Mouse (Mus musculus) heart, embryonic 14.5 days (tissue): Measurements from ENCODE around the gene Capn10. TPM values are rescaled to one million over a fixed set of nuclear protein-coding genes. Genes with fewer than 3 reads are reported as not detected.

ENCODE experiments used
- ATAC-seq: fragments of 200-750 bp; cut with Nextera tagmentation; 2 replicates; pipeline ENCODE4 v1.8.0; 2017; ENCODE audit warnings: low read depth, moderate TSS enrichment; ENCODE audit not compliant: insufficient number of reproducible peaks, insufficient read depth, low FRiP score
- H3K27ac ChIP-seq, 2 experiments: fragments of 200-500 bp in 1 of 2; fragments of 300-500 bp in 1 of 2; sonication (generic) in 1 of 2; replicated peaks in 1 of 2; 2 replicates each; pipeline ENCODE4 v1.5.1; 2012 to 2014; ENCODE audit warnings: low read depth in 2 of 2, low read length in 2 of 2, control low read depth in 1 of 2, mild to moderate bottlenecking in 1 of 2, mixed read lengths in 1 of 2; ENCODE audit not compliant: control insufficient read depth in 1 of 2, insufficient read depth in 1 of 2
- H3K27me3 ChIP-seq: fragments of 300-500 bp; sonication (generic); 2 replicates; pipeline ENCODE4 v1.6.1; 2014; ENCODE audit warnings: mild to moderate bottlenecking, low read length, control low read depth; ENCODE audit not compliant: control insufficient read depth, insufficient read depth
- H3K36me3 ChIP-seq: fragments of 300-500 bp; sonication (generic); 2 replicates; pipeline ENCODE4 v1.6.1; 2014; ENCODE audit warnings: mild to moderate bottlenecking, control low read depth, low read length, mixed read lengths; ENCODE audit not compliant: control insufficient read depth, insufficient read depth
- H3K4me1 ChIP-seq, 2 experiments: fragments of 200-500 bp in 1 of 2; fragments of 300-500 bp in 1 of 2; sonication (generic) in 1 of 2; 2 replicates each; pipeline ENCODE4 v1.6.1; 2012 to 2014; ENCODE audit warnings: low read length in 2 of 2, control low read depth in 1 of 2, mixed read lengths in 1 of 2; ENCODE audit not compliant: control insufficient read depth in 2 of 2, insufficient read depth in 2 of 2
- H3K4me2 ChIP-seq: fragments of 300-500 bp; sonication (generic); 2 replicates; pipeline ENCODE4 v1.6.1; 2014; ENCODE audit warnings: mild to moderate bottlenecking, low read length
- H3K4me3 ChIP-seq, 2 experiments: fragments of 200-500 bp in 1 of 2; fragments of 300-500 bp in 1 of 2; sonication (generic) in 1 of 2; 2 replicates each; pipeline ENCODE4 v1.5.1; 2012 to 2014; ENCODE audit warnings: low read length in 2 of 2, mild to moderate bottlenecking in 2 of 2, control low read depth in 1 of 2, low read depth in 1 of 2, moderate library complexity in 1 of 2; ENCODE audit not compliant: control insufficient read depth in 1 of 2, insufficient read depth in 1 of 2
- H3K9ac ChIP-seq: fragments of 300-500 bp; sonication (generic); 2 replicates; pipeline ENCODE4 v1.6.1; 2014; ENCODE audit warnings: mild to moderate bottlenecking, low read length
- H3K9me3 ChIP-seq: fragments of 300-500 bp; sonication (generic); 2 replicates; pipeline ENCODE4 v1.6.1; 2016; ENCODE audit warnings: low read length, control low read depth; ENCODE audit not compliant: control insufficient read depth
- WGBS: fragments of 180-500 bp; shearing (Covaris S2); extraction: QIAGEN DNeasy Blood & Tissue Kit; methylation state at CpG from one replicate; pipeline ENCODE4 v1.1.7; 2014; 5-methylcytosine and 5-hydroxymethylcytosine counted together
- polyA plus RNA-seq: library from polyadenylated mRNA; unstranded; fragments of >200 nt; fragmentation: Nextera tagmentation; extraction: Ambion mirVana; gene quantifications from 2 replicates; pipeline ENCODE4 v1.2.1, GENCODE M21; 2014

The Capn10 gene
- polyA plus RNA-seq, 1 experiment from 2014 or later = 15.7 TPM

- Histone ChIP-seq H3K4me1 (peaks cover 21 to 24% of the 10 kb centered on the region in 2 experiments), H3K9ac (peak overlapping the region; percentile 93), H3K4me3 (peak overlapping the region; percentile 73 to 85), H3K4me2 (peak overlapping the region; percentile 95), H3K36me3 (peaks cover 21% of the 10 kb centered on the region), H3K27me3 (no peaks in the 10 kb centered on the region), H3K27ac (peak overlapping the region; percentile 28 to 89; a peak in 3 of 4 replicates), H3K9me3 (no peaks in the 10 kb centered on the region)
- peak; percentile 6; the same call in 1 of the 2 replicates for ATAC-seq
- under 1% methylated on average over 55 of the region's 85 CpGs for WGBS
Observed at GRCm38 (mm10) chr1:92910925-92911720, 23.1 kb upstream of the Capn10 start.

DNA sequence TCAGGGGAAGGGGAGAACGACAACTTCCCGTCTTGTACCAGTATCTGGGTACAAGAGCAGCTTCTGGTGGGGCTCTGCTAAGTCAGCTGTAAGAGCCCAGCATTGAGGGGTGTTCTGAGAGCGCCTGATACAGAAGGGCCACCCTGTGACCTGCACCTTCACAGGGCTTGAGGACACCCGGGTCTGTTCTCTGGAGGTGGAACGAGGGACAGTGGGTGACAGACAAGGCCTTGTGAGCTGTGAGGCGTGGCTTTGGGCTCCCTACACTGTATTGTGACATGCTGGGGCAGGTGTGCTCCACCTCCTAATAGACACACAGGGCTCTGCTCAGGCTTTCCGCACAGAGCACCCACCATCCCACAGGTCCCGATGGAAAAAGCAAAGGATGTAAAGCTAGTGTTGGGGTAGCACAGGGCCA lies 22.4 kb upstream of the Capn10 start:
- Histone ChIP-seq H3K4me1 (peaks cover 19 to 24% of the 10 kb centered on the region in 2 experiments), H3K4me3 (peak overlapping the region; percentile 73 to 85), H3K9ac (peak overlapping the region; percentile 93), H3K9me3 (no peaks in the 10 kb centered on the region), H3K4me2 (peak overlapping the region; percentile 95), H3K27me3 (no peaks in the 10 kb centered on the region), H3K27ac (peak overlapping the region in 1 of 2 experiments; percentile 89; a peak in 1 of 4 replicates), H3K36me3 (peaks cover 27% of the 10 kb centered on the region)
- 43% methylated on average over 8 of the region's 8 CpGs for WGBS
- no peak for ATAC-seq

GRCm38 (mm10) chr1:92912286-92912685 lies 21.9 kb upstream of the Capn10 start:
- Histone ChIP-seq H3K4me3 (peak overlapping the region; percentile 73 to 85; a peak in 3 of 4 replicates), H3K27ac (no peak overlapping the region), H3K27me3 (no peaks in the 10 kb centered on the region), H3K9me3 (no peaks in the 10 kb centered on the region), H3K36me3 (peaks cover 32% of the 10 kb centered on the region), H3K4me2 (peak overlapping the region; percentile 95), H3K9ac (peak overlapping the region; percentile 93; the same call in 1 of the 2 replicates), H3K4me1 (peaks cover 19 to 24% of the 10 kb centered on the region in 2 experiments)
- 60% methylated on average over 1 of the region's 1 CpGs for WGBS
- ATAC-seq = no peak

DNA sequence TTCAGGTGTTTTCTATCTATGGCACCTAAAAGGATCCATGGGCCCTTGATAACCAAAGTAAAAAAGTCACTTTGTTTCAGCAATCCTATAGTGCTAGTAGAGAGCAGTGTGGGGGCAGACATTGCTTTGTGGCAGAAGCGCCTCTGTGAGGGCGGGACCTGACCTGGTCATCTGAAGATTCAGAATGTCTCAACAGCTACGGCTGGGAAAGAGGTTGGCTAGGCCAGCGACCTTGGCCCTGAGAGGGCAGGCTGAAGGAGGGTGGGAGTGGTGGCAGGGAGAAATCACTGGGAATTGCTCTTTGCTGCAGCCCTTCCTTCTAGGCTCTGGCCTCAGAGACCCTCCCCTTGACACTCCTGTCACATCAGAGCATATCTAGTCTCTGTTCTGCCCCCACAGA lies 19.9 kb upstream of the Capn10 start:
- ATAC-seq = no peak
- Histone ChIP-seq H3K4me1 (peaks cover 13 to 18% of the 10 kb centered on the region in 2 experiments), H3K4me3 (no peak overlapping the region), H3K9me3 (no peaks in the 10 kb centered on the region), H3K4me2 (no peak overlapping the region), H3K27me3 (no peaks in the 10 kb centered on the region), H3K27ac (no peak overlapping the region), H3K36me3 (peaks cover 52% of the 10 kb centered on the region), H3K9ac (no peak overlapping the region)
- WGBS = 70% methylated on average over 4 of the region's 4 CpGs

- WGBS = 92% methylated on average over 11 of the region's 11 CpGs
- H3K27me3 ChIP-seq = no peaks in the 10 kb centered on the region
- H3K9ac ChIP-seq = no peak overlapping the region
- H3K4me3 ChIP-seq = no peak overlapping the region
- H3K27ac ChIP-seq = no peak overlapping the region
- ATAC-seq = no peak
- no peak overlapping the region for H3K4me2 ChIP-seq
- H3K36me3 ChIP-seq = peaks cover 60% of the 10 kb centered on the region
- no peaks in the 10 kb centered on the region for H3K9me3 ChIP-seq
- peaks cover 9 to 17% of the 10 kb centered on the region in 2 experiments for H3K4me1 ChIP-seq
Observed at GRCm38 (mm10) chr1:92914993-92915392, 19.2 kb upstream of the Capn10 start.

GRCm38 (mm10) chr1:92916725-92917124 lies 17.5 kb upstream of the Capn10 start:
- WGBS = 92% methylated on average over 9 of the region's 9 CpGs
- H3K36me3 ChIP-seq = peaks cover 68% of the 10 kb centered on the region

GRCm38 (mm10) chr1:92919151-92919550 lies 15.0 kb upstream of the Capn10 start:
- no peaks in the 10 kb centered on the region for H3K9me3 ChIP-seq
- 97% methylated on average over 11 of the region's 11 CpGs for WGBS
- H3K9ac ChIP-seq = no peak overlapping the region
- H3K4me2 ChIP-seq = no peak overlapping the region
- H3K4me3 ChIP-seq = no peak overlapping the region
- peaks cover 65% of the 10 kb centered on the region for H3K36me3 ChIP-seq
- H3K27ac ChIP-seq = no peak overlapping the region
- peaks cover 9 to 24% of the 10 kb centered on the region in 2 experiments for H3K4me1 ChIP-seq
- no peaks in the 10 kb centered on the region for H3K27me3 ChIP-seq
- no peak for ATAC-seq

More at GRCm38 (mm10) chr1:92916725-92917124, 17.5 kb upstream of the Capn10 start:
- ATAC-seq = no peak
- Histone ChIP-seq H3K4me2 (no peak overlapping the region), H3K27ac (no peak overlapping the region), H3K4me1 (peaks cover 14 to 30% of the 10 kb centered on the region in 2 experiments), H3K9ac (no peak overlapping the region), H3K27me3 (no peaks in the 10 kb centered on the region), H3K9me3 (no peaks in the 10 kb centered on the region), H3K4me3 (no peak overlapping the region)
